Mouse (Mus musculus) gastrocnemius, postnatal 10 days (tissue): ENCODE measurements around the gene Auts2. TPM values are rescaled to one million over a fixed set of nuclear protein-coding genes. Genes with fewer than 3 reads are reported as not detected.

Source experiments
- DNase-seq: peaks from one replicate; pipeline ENCODE4 v3.0.0; 2021; ENCODE audit warnings: mixed read lengths
- total RNA-seq, 2 experiments: library from RNA; stranded (reverse); gene quantifications; 2 replicates each; pipeline ENCODE4 v1.2.3; 2021

The Auts2 gene
- total RNA-seq, 2 experiments from 2014 or later = 36.2 to 49.1 TPM

GRCm38 (mm10) chr5:132388746-132389145, 154.4 kb downstream of the Auts2 start:
- no peak for DNase-seq

DNA sequence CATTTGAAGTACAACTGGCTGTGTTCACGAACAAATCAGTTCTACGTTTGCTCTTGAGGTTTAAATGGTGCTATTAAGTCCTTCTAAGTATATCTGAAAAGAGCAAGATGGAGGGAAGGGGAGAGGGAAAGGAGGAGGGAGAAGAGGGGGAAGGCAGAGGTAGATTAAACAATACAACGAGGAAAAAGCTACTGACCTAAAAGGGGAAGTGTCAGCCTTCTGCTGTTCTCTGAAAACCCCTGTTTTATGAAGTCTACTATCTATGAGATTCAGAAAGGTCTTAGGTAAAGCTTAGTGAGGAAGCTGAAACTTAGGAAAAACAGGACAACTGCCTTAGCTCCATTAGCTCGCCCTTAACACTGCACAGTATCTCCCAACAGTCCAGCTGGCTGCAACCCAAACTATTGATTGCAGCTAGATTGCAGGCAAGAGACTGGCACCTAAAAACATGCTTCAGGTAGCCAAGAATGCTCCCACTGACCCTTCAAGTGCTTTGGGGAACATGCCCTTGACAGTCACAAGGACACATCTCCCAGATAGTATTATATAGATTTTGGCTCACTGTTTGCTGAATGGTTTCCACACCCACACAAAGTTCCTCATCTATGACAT, 157.8 kb downstream of the Auts2 start:
- DNase-seq = no peak

DNA sequence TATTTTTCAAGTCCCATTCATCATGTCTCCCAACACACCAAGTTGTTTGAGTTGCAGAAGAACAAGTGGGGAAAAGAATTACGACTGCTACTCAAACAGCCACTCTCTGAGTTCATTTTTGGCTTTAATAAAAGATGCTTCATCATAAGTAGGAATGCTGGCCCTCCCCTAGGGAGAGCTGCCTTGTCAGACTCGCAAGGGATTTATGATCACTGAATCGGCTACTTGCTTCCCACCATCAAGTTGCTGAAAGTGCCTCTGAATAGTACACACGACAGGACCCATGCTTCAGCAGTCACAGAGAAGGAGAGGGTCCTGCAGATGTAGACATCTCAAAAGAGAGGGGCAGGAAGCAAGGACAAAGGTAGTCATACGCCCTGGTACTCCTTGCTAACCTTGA, 162.9 kb downstream of the Auts2 start:
- DNase-seq = no peak

- DNase-seq = no peak
Measured at GRCm38 (mm10) chr5:132378977-132379376, 164.2 kb downstream of the Auts2 start.

DNA sequence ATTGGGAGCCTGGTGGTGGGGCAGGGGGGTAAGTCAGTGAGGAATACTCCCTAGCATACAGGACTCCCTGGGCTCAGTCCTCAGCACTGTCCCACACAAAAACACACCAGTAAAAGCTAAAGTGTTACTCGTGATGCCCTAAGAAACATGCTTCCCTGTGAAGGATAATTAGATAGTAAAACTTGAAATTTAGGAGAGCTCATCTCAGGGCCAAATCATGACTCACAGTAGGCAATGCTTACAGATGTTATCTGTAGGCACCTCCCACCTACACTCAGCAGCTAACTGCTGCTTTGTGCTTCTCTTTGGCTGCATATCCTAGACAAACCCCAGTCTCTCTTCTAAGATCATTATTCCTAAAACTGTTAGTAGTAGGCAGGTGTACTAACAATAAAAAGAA, 168.0 kb downstream of the Auts2 start:
- DNase-seq = no peak

- DNase-seq = peak; percentile 30
Measured at GRCm38 (mm10) chr5:132373471-132374075, 169.6 kb downstream of the Auts2 start.

DNA sequence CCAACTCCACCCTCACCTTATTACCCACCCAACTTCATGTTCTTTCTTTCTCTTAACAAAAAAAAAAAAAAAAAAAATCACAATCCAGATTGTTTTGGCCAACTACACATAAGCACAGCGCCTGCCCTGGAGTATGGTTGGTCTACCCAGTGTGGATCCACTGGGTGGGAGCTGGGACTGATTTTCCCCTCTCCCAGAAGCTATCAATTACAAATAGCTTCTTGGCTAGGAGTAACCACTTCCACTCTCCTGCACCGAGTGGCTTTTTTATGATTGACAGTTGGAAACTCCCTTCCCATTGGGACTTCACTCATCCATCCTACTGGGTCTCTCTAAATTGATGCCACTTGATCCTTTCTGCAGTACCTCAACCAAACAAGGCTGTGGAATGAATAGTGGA, 170.5 kb downstream of the Auts2 start:
- DNase-seq = no peak

- DNase-seq = peak; percentile 36
Measured at GRCm38 (mm10) chr5:132368678-132369088, 174.5 kb downstream of the Auts2 start.

GRCm38 (mm10) chr5:132361276-132361675, 181.9 kb downstream of the Auts2 start:
- no peak for DNase-seq

DNA sequence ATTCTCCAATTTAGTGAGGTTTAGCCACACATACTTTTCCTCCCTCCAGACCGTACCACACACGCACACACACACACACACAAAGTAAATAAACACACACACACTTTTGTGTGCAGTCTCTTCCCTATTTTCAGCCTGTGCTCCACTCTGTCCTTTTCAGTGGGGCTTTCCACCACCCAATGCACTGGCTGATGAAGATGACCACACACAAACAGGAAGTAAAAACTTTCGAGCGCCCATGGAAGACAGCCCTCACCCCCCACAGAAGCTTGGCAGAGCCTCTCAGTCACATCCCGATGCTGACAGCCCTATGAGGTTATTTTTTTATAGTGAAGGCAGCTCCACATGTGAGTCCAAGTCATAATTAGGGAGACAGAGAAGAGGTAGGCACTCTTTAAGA, 185.4 kb downstream of the Auts2 start:
- DNase-seq = no peak

- DNase-seq = no peak
Measured at GRCm38 (mm10) chr5:132355935-132356334, 187.2 kb downstream of the Auts2 start.

GRCm38 (mm10) chr5:132352437-132352836, 190.7 kb downstream of the Auts2 start:
- DNase-seq = no peak

- DNase-seq = no peak
Measured at GRCm38 (mm10) chr5:132351139-132351538, 192.0 kb downstream of the Auts2 start.

DNA sequence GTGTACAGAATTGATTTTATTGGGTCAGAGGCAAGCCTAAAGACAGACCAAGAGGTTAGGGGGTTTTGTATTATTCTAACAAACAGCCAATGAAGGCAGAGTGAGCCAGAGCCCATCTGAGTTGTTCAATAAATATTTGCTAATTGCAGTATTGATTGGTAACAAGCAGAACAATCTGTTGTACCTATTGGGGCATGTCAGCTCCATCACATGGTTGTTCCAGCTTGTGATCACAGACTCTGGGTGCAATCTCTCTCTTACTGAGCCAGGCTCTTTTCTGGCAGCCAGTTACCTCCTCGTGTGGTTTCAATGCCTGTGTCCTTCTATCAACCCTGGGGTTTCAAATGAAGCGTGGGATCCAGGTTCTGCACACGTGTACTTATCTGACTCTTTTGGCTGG, 201.8 kb downstream of the Auts2 start:
- DNase-seq = no peak

DNA sequence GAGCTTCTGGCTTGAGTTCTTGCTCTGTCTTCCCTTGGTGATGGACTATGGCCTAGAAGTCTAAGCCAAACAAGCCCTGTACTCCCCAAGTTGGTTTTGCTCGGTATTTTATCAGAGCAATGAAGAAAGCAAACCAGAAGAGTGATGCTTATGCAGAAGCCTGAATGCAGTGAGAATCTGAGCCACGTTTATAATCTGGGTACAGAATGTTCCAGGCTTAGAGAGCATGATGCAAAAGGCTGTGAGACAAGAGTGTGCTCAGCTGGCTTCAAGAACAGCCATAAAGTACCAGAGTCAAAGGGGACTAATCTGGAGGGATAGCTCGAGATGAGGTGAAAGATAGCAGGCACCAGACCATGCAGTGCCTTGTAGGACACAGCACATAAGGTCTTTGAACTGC, 205.5 kb downstream of the Auts2 start:
- no peak for DNase-seq

DNA sequence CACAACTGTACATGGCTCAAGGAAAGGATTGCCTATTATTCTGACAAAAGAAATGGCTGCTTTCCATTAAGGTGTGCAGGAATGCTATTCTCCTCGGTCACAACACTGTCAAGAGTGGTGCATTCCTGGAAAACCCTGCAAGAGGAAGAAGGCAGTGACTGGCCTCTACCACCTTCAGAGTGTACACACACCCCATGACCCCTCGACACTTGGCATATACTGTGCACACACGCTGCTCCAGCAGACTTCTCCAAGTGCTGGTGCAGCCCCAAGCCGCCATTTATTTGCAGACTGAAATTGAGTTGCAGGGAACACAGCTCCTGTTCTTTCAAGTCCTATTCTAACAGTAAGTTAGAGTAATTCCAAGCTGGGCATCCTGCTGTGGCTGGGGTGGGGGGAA, 207.4 kb downstream of the Auts2 start:
- DNase-seq = no peak

- no peak for DNase-seq
Measured at GRCm38 (mm10) chr5:132334796-132335195, 208.3 kb downstream of the Auts2 start.

- no peak for DNase-seq
Measured at GRCm38 (mm10) chr5:132333744-132334143, 209.4 kb downstream of the Auts2 start.

GRCm38 (mm10) chr5:132332521-132332920, 210.6 kb downstream of the Auts2 start:
- no peak for DNase-seq

- no peak for DNase-seq
Measured at GRCm38 (mm10) chr5:132329171-132329936, 213.8 kb downstream of the Auts2 start.

DNA sequence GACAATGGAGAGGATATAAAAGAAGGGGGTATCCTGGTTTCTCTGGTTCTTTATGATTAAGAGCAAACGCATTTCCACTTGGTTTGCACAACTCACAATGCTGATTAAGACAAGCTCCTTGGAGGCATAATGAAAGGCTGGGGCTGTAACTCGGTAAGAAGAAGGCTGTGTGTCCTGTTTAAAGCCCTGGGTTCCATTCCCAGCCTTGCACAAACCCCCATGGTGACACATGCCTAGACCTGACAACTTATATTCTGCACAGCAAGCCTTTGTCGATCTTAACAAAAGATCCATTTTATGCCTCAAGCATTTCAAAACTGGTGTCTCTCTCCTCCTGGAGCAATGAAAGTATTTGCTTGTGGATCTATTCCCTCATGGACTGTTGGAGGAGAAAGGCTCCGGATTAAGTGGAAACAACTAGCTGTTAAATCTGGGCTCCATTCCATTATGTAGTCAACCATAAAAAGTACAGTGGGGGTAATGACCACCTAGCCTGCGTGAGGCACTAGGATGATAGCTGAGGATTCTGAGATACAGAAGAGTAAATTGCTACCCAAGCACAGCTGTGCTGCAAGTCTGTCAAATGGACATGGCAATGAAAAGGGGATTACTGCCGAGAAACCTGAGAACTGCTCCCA, 218.8 kb downstream of the Auts2 start:
- DNase-seq = no peak

DNA sequence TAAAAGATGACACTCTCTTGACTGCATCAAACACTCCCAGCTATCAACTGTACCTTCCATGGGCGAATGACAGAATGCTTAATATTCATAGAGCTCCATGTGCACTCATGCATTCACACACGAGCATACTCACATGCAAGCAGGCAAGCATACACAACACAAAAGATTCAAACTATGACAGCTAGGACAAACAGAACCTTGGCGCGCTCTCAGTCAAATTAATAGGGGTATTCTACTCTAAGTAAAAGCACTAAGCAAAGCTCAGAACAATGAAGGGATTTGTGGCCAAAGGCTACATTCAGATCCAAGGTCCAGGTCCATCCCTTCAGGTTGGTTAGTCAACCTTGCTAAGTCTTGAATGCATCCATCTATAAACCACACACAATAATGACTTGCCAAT, 219.5 kb downstream of the Auts2 start:
- no peak for DNase-seq

GRCm38 (mm10) chr5:132322971-132323370, 220.2 kb downstream of the Auts2 start:
- no peak for DNase-seq
